Mouse (Mus musculus): ENCODE measurements at regions not wholly inside any gene's neighbourhood (a gene's known extent, or its start where the extent isn't known, plus 50 kb on each side); places are given as distances from the start of the nearest gene placed in this dataset.

DNA sequence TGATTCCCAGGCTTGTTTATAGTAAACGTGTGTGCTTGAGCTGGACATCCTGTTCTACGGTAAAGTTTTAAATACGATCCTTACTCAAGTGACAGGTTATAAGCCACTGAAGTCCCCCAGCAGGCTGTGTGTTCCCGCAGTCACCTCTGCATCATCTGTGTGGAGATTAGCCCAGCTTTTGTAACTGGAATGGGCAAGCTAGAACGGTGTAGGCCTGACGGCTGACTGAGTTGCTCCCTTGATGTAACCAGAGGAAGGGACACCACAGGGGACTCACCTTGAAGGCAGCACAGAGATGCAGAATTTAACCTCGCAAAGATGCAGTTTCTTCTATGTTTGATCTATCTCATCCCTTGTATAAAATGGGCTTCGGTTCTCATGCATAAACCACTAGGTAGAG is 418.4 kb upstream of the Pou3f3 start:
- no peak for DNase-seq (ENCODE audit: extremely low spot score)

DNA sequence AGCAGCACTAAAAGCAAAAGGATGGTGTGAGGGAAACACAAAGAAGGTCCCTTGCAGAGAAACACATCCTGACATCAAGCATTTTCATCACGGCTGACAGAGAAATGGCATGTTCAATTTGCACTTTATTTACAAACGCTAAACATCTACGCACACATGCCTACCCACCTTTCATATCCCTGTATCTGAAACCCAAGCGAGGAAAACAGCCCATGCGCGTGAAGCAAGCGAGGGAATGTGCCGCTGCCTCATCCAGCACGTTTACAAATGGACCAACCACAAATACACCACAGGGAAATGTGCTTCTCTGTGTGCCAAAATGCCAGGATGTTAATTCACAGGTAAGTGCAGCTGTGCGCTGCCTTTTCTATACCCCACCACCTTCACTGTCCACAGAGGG is 399.7 kb upstream of the Pou3f3 start:
- DNase-seq (ENCODE audit: extremely low spot score), result no peak

DNA sequence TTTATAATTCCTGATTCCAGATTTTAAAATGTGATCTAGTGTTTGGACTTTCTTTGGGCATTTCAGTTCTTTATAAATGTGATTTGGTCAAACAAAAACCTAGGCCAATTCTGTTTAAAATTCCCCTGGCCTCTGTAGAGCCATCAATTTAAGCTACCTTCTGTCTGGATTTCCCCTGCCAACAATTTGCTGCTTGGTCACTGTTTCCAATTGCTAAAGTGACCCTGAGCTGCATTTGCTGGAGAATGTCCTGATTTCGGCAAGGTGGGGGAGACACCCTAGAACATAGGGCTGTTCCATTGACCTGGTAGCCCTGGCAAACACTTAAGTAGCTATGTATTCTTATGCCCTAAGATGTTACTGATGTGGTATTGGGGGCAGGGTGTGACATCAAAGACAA is 386.3 kb upstream of the Pou3f3 start:
- no peak for DNase-seq (ENCODE audit: extremely low spot score)

DNA sequence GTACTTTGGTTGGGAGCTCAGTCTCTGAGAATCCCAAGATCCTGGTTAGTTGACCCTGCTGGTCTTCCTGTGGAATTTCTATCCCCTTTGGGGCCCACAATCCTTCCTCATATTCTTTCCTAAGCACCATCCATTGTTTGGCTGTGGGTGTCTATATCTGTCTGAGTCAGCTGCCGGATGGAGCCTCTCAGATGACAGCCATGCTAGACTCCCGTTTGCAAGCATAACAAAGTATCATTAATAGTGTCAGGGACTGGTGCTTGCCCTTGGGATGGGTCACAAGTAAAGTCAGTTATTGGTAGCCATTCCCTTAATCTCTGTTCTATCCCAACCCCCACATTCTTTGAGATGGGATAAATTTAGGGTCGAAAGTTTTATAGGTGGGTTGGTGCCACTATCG is 382.1 kb upstream of the Pou3f3 start:
- DNase-seq (ENCODE audit: extremely low spot score), result no peak

DNA sequence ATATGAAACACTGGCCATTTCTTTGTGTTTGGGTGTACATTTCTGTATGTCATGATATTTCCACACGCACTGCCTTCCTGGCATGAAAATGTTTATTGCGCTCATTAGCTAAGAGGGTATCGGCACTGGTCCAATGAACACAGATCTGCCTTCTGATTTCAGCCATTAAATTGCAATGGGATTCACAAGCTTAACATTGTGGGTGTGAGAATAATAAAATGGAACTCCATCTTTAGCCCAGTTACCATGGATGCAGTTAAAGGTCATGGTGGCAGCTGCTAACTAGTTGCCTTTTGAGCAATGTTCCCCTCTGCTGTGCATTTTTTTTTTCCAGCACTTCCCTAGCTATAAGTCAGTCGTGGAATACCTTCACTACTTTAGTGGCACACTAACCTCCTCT is 343.7 kb upstream of the Pou3f3 start:
- DNase-seq (ENCODE audit: extremely low spot score), result no peak

DNA sequence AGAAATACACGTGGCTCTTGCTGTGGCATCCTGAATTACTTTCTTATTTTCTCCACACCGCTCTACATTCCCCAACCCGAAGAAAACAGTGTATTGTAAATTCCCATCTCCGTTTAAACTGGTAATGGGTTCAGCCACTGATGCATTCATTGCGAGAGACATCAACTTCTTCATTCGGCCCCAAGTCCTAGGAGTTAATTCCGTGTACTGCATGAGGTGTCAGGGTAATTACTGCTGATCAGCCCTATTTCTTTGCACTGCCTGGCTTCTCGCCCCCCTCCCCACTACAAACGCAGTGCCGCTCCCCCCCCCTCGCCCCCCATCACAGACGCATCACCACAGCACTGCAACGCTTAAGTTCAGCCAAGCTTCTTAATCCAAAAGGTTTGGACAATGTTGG is 343.2 kb upstream of the Pou3f3 start:
- no peak for DNase-seq (ENCODE audit: extremely low spot score)

DNA sequence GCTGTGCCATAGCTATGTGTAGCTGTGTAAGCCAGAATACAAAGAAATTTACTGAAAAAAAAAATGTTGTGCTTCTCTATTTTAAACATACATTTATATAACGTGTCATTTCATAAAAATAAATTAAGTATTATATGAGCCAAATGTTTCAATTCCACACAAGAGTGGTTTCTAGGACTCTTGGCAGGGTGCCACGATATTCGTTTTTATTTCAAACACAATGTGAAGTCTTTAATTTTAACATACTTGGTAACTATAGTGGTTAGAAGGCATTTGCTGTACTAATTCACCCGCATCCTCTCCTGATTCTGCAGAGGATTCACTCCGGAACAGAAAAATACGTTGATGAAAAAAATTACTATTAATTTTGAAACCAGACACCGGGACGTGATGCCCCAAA is 342.5 kb upstream of the Pou3f3 start:
- no peak for DNase-seq (ENCODE audit: extremely low spot score)

DNA sequence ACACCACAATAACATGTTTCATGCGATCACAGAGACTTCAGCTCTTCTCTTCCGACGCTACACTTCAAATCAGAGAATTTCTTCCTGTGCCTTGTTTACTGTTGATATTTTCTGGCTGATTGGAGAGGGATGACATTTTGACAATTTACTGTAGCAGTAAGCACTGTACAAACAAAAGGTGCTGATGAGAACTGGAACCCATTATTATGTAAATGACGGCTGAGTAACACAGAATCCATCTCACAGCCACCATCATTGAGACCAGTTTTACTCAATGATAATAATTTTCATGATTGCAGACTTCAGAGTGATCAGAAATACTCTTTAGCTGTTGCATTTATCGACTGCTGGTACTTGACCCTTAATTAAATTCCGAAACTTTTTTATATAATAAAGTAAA is 341.5 kb upstream of the Pou3f3 start:
- no peak for DNase-seq (ENCODE audit: extremely low spot score)

DNA sequence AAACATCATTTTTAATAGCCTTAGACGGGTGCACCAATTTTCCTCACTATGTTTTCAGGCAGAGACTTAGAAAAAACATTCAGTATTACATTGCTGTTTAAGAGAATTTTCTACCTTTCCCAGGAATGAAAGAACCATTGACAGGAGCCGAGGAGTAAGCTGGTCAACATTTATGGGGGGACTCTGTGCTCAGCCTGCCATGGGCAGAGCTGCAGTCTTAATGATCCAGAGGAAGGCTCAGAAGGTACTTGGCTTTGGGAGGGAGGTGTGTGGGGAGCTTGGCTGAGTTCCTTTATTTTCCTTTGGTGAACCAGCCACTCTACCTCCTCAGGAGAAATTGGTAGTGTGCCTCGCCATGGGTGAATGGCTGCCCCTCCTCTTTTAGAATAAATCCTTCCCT is 333.1 kb upstream of the Pou3f3 start:
- no peak for DNase-seq (ENCODE audit: extremely low spot score)

DNA sequence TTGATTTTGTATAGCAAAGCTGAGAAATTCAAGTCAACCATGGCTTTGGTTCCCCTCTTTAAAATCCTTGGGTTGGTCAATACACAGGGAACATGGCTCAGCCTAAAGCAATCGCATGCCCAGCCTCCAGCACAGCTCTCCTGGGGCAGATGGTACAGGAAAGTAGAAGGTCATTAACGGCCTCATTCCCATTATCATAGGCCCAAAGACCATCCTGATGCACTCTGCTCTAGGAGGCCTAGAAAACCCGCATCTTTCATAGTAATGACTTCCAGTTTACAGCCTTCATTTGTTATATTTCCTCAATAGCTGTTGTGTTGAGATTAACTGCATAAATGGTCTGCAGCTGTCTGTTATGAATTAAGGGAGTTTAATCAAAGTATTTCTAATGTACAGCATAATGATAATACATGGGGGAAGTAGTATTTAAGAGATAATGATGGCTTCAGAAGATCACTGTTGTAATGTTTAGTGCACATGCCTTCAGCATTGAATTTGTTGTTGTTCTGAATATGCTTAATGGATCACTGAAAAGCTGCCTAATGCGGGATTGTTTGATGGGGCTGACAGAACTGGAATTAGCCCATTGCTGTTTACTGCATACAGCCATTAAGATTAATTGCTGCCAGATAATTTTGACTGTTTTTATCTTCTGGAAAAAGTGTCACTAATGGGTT is 329.8 kb upstream of the Pou3f3 start:
- no peak for DNase-seq (ENCODE audit: extremely low spot score)

DNA sequence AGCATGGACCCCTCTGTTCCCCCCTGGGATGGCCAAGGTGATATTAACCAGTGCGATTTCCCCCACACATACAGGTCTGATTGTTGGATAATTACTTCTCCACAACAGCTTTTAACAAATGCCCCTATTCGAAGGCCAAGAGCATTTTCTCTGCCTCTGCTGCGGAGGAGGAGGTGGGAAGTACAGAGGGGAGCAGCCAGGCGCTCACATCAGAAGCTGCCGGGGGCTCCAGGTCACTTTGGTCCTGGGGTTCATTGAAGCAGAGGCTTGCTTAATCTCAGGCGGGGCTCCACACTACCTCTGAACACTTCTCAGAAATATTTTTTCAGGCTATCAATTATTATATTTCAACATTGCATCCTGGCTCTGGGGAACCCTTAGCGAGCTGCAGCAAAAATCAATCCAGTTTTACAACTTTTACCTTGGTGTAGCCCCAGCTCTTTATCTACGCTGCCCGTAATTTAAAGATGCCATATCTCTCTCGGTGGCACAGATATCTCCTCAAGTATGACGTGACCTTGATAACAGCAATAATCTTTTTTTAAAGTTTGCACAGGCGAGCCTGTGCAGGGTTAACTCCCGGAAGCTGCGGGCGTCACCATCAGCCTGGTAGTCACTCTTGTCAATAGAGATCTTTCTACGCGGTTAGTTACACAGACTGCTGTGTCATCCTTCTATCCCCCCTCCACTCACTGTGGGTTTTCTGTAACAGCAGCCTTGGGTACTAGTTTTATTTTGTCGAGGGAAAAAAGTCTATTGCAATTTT is 307.5 kb upstream of the Pou3f3 start:
- DNase-seq (ENCODE audit: extremely low spot score), result no peak

DNA sequence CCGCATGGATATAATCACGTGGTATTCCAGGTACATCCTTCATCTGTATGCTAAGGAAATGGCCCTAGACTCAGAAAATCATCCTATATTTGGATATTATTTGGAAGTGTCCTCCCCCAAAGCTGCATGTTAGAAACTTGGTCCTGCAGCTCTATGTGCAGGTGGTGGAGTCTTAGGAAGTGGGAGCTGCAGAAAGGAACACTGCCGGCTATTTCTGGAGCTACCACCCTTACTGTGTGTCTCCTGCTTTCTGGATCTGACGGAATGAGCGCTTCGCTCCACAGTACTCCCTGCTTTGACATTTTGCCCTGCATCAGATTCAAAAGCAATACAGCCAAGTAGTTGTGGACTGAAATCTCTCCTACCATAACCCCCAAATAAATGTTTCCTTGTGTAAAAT is 306.8 kb upstream of the Pou3f3 start:
- DNase-seq (ENCODE audit: extremely low spot score), result no peak

DNA sequence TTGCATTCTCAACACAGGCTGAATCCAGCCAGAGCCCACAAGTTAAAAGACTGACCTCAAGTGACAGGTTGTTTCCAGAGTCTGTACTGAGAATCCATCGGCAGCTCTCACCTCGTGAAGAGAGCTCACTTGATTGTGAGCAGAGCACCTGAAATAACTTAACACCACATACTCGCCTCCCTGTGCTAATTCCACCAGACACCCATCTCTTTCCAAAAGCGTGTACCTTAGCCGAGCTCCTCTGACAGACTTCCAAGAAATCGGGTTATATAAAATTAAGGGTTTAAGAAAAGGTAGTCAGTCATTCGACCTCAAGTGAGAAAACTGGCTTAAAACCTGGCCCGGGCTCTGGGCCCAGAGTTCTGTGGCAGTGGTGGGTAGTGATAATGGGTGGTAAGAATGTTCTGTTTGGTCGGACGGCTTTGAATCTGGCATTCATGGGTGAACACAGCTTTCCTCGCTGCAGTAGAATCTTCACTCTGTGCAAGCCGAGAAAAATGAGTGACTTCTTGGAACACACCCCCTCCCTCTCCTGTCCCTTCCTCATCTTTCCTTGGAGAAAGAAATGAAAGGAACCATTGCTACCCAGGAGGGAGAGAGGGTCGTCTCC is 299.8 kb upstream of the Pou3f3 start:
- DNase-seq (ENCODE audit: extremely low spot score), result no peak

DNA sequence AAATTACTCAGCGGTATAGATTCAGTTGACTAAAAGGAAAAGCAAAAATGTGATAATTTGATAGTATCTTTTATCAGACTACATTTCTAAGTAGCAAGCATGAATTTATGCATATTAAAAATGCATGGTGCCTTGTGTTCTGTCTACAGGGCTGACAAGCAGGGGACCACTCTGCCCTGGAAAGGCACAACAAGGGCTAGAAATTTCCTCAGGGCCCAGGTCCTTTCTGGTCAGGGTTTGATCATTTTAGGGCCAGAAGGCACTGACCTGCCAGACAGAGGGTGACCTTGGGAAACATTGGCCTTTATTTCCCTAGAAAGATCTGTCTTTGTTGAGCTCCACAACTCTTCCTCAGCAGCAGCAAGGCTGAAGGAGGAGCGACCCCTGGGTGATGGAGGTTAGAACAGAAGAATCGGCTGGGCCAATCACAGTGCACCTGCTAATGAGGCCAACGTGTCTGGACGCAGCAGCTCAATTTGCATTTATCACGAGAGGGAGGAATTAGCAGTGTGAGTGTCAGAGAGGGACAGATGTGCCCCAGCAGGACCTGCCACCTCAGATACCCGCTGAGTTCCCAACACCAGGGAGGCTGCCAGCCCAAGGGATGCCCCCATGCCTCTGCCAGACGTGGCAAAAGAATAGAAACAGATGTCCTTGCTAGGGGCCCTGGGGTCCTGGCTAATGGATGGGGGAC is 297.0 kb upstream of the Pou3f3 start:
- no peak for DNase-seq (ENCODE audit: extremely low spot score)

DNA sequence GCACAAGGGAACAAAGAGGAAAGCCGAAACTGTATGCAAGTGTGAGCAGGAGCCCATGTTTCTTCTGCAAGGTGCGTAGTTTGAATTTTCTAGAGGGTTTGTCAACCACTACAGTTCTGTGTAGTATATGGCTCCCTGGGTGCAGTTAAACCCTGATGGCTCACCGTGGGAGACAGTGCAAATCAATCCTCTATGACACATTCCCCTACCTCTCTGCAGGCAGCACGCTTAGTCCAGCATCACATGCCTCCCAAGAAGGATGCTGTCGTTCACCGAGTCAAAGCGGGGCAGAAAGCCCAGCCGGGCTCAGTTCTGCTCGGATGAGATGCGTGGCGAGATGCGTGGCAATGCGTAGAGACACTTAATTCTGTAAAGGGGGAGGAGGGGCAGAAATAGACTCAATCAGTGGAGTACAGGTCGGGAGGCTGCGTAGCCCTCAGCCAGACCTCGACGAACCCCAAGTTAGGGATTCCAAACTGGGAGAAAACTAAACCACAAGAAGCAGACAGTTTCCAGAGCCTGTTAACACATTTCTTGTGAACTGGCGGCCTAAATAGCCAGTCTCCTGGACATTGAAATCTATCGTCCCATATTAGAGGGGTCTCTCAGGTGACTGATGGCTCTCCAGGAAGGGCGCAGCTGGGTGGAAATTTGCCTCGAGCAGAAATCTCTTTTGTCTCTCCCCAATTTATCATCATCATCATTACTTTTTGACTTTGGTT is 279.6 kb upstream of the Pou3f3 start:
- DNase-seq (ENCODE audit: extremely low spot score), result no peak

DNA sequence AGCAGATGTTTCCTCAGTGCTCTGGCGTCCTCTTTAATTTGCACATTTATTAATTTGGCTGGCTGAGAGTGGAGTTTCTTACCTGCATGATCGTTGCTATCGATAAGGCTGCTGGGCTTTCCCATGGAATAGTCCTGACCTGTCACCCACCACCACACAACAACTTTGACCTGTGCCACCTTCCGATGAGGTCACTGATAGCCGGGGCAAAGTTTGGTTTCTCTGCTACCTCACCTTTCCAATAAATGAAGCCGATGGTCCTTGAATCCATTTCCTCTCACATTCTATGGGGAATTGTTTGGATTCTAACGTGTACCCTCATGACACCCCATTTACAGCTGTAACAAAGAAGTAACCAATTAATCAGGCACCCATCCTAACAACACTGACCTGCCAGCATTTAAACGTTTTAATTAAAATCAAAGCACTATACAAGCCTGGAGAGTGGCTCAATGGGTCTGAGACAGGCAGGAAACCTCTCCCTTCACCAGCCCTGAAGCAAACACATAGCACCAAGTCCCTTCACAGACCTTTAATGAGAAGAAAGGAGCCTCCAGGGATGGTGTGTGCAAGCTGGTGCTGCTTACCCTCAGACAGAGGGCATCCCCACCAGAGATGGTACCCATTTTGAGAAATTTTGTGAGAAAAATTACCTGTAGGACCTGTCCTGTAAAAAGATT is 278.9 kb upstream of the Pou3f3 start:
- no peak for DNase-seq (ENCODE audit: extremely low spot score)

DNA sequence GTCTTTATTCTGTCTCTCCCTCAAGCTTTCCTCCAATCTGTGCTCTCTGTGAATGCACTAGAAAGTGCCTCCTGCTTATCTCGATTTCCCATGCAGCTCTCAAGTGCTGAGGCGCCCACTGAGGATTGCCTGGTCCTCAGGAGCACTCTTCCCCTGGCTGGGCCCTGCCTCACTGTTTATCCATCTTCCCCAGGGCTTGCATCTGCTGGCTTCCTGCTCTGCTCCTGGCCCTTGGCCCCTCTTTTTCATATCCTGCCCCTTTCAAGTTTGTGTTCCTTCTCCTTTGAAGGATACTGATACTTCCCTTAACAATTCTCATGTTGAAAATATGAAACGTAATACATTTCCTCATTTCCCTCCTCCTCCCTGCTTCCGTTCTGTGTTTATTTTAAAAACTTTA is 277.8 kb upstream of the Pou3f3 start:
- no peak for DNase-seq (ENCODE audit: extremely low spot score)

DNA sequence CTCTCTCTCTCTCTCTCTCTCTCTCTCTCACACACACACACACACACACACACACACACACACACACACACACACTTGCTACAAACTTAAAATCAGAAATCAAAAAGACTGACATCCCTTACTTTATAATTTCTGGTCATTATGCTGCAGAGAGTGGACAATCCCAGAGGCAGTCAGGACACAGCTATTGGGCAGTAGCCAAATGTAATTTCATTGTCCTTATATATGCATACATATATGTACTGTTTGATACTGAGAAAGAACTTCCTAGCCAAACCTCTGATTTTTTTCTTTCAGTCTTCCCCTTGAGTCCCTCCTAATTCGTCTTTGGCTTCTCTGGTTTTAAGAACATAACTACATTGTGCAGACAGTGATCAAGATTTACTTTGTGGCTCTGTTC is 277.3 kb upstream of the Pou3f3 start:
- no peak for DNase-seq (ENCODE audit: extremely low spot score)

DNA sequence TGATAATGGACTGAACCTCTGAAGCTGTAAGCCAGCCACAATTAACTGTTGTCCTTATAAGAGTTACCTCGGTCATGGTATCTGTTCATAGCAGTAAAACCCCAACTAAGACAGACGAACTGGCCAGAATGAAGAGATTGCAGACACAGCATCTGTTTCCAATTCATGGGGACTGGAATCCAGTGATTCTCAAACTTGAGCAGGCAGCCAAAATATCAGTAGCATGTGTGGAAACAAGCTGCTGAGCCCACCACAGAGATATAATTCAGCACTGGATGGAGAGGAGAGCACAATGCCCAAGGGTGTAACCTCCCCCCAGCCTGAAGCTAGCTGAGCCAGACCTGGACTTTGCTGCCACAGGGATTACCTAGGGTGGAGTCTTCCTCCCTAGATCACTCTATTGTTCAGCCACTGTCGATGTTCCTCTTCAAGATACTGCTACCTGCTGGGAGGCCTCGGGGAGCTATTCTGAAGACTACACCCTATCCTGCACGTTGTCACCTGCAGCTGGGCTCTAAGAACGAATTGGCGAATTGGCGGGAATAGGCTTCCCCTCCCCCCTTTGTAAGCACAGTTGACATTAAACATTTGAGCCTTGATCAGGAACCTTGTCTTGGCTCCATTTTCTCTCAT is 259.1 kb upstream of the Pou3f3 start:
- no peak for DNase-seq (ENCODE audit: extremely low spot score)

DNA sequence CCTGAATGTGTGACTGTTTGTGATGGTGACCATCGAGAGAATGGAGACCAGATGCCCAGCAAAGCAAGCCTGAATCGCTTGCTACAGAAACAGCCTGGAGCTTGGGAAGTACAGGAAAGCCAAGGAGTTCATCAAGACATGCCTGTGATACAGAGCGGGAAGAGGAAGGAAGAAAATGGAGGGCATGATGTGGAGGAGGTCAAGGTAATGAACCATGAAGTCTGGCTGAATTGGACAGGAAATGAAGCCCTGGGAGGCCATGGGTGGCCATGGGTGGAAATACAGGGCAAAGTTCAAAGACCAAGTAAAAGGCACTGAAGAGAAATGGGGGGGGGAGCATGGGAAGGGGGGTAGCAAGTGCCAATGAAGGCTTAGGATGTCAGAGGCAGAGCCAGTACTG is 227.2 kb upstream of the Pou3f3 start:
- DNase-seq (ENCODE audit: extremely low spot score), result no peak

Data from embryo, embryonic 9.5 days (tissue).